In the genomic region with DNA sequence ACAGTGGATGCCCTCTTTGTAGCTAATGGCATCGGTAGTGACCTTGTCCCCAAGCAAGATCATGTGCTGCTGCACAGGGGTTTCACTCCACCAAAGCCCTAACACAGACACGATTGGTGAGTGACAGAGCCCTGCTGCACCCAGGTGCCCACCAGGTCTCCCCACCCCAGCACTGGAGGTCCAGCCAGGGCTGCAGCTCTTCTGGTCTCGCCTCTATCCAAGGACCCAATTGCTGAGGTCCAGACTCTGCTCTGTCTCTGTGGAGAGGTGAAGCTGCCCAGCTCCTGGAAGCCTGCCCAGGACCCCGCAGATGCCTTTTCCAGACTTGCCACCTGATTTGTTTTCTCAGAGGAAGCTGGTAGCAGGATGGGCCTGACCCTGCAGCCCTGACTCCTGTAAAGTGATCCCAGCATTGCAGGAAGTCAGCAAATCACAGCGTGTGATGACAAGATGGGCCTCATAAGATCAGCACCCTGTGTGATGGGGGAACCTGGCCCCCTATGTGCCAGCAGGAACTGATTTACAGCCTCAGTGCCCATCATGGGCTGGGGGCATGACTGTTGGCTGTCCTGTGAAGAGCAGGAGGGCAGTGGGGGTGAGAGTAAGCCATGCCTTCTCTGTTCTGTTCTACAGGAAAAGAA, we compare ENCODE assay signal across 19 mouse cellular contexts.
DNase-seq lines count a peak whose midpoint lies in the region; ATAC-seq lines count a peak whose summit lies in the region.
"Had no signal": no experiment of that assay in that cellular context is flagged by ENCODE, and none has a peak within 500 bp of the region (broad histone marks: within the 10 kb centered on the region; RNA-seq: fewer than 3 reads in every experiment).

No protein-coding gene starts in this region.

- H3K4me3 ChIP-seq in kidney, embryonic 15.5 days (replicated peaks), result no peak overlapping the region
- H3K4me3 ChIP-seq in embryonic facial prominence, embryonic 10.5 days, result no peak overlapping the region
- H3K4me3 ChIP-seq: forebrain, embryonic 15.5 days; heart, embryonic 13.5 days; hindbrain, embryonic 15.5 days had no signal

- H3K9me3 ChIP-seq in kidney, embryonic 15.5 days (replicated peaks), result no peaks in the 10 kb centered on the region
- H3K9me3 ChIP-seq in embryonic facial prominence, embryonic 10.5 days, result no peaks in the 10 kb centered on the region
- H3K9me3 ChIP-seq: forebrain, embryonic 15.5 days; heart, embryonic 13.5 days; hindbrain, embryonic 15.5 days had no signal

- DNase-seq in embryo, embryonic 10 days (ENCODE audit: low spot score), result peak; percentile 28
- DNase-seq in embryo, embryonic 10.5 days (ENCODE audit: low spot score), result no peak
- no peak for DNase-seq in kidney, postnatal 14 days
- peak; percentile 18 for DNase-seq in left cerebral cortex, postnatal 4 days
- DNase-seq in left cerebral cortex, postnatal 10 days (ENCODE audit: extremely low spot score in 1 of 2, low spot score in 2 of 2), result no peak
- DNase-seq in embryonic facial prominence, embryonic 10.5 days (ENCODE audit: low spot score), result no peak
- DNase-seq in layer of hippocampus, postnatal 25 days (ENCODE audit: extremely low spot score in 1 of 2, low spot score in 1 of 2), result no peak
- DNase-seq: adrenal gland, adult 2 months; cerebellum, adult 11-12 months; cerebellum, adult 9-10 months; cerebellum, postnatal 36 days; gastrocnemius, postnatal 36 days; heart, adult 11 months; heart, postnatal 36 days had no signal

- H3K27ac ChIP-seq in kidney, embryonic 15.5 days, result 0 out of 2 replicates have a peak overlapping the region, but pooled peaks have one; percentile 4
- peak overlapping the region; percentile 40; the same call in 1 of the 2 replicates for H3K27ac ChIP-seq in embryonic facial prominence, embryonic 10.5 days (replicated peaks)
- H3K27ac ChIP-seq: forebrain, embryonic 15.5 days; heart, embryonic 13.5 days; hindbrain, embryonic 15.5 days had no signal

- H3K27me3 ChIP-seq in kidney, embryonic 15.5 days, result peaks cover 18% of the 10 kb centered on the region; the same call in 1 of the 2 replicates
- no peaks in the 10 kb centered on the region for H3K27me3 ChIP-seq in embryonic facial prominence, embryonic 10.5 days (replicated peaks; ENCODE audit: low read depth, poor library complexity, severe bottlenecking)
- H3K27me3 ChIP-seq: CH12.LX; forebrain, embryonic 15.5 days; hindbrain, embryonic 15.5 days had no signal

- H3K9ac ChIP-seq in kidney, embryonic 15.5 days, result no peak overlapping the region
- H3K9ac ChIP-seq: forebrain, embryonic 15.5 days; heart, embryonic 13.5 days; hindbrain, embryonic 15.5 days had no signal

- no peak overlapping the region for H3K4me2 ChIP-seq in kidney, embryonic 15.5 days
- H3K4me2 ChIP-seq: forebrain, embryonic 15.5 days; heart, embryonic 13.5 days; hindbrain, embryonic 15.5 days had no signal

- WGBS in kidney, embryonic 15.5 days, result 46% methylated on average over 5 of the region's 5 CpGs
- 72% methylated on average over 5 of the region's 5 CpGs for WGBS in embryonic facial prominence, embryonic 10.5 days

- H3K4me1 ChIP-seq in kidney, embryonic 15.5 days, result peaks cover 15% of the 10 kb centered on the region
- peaks cover 9% of the 10 kb centered on the region for H3K4me1 ChIP-seq in embryonic facial prominence, embryonic 10.5 days
- H3K4me1 ChIP-seq: forebrain, embryonic 15.5 days; hindbrain, embryonic 15.5 days had no signal

- peak; percentile 81; the same call in 1 of the 2 replicates for ATAC-seq in kidney, embryonic 15.5 days (replicated peaks; ENCODE audit: low FRiP score)
- ATAC-seq: forebrain, embryonic 15.5 days had no signal

- intact Hi-C loops in left cerebral cortex, postnatal 4 days (cut with DNase I), result no loop called here
- intact Hi-C loops in left cerebral cortex, postnatal 10 days (cut with DNase I), result no loop called here

- H3K36me3 ChIP-seq in kidney, embryonic 15.5 days, result no peaks in the 10 kb centered on the region
- H3K36me3 ChIP-seq in embryonic facial prominence, embryonic 10.5 days (replicated peaks), result no peaks in the 10 kb centered on the region
- H3K36me3 ChIP-seq: forebrain, embryonic 15.5 days; heart, embryonic 13.5 days; hindbrain, embryonic 15.5 days had no signal

Comparison
In these comparisons a context has a peak if more than half of its experiments do, and no peak if none do; other contexts are left out.
1. DNase-seq: peak in embryo, embryonic 10 days (single experiment) and left cerebral cortex, postnatal 4 days (single experiment); none in embryo, embryonic 10.5 days (single experiment), kidney, postnatal 14 days (single experiment), left cerebral cortex, postnatal 10 days (0 of 2), embryonic facial prominence, embryonic 10.5 days (single experiment) and layer of hippocampus, postnatal 25 days (0 of 2).